Mouse (Mus musculus): ENCODE measurements around the gene Itih2. TPM values are rescaled to one million over a fixed set of nuclear protein-coding genes. Genes with fewer than 3 reads are reported as not detected.

Gene Itih2
- polyA plus RNA-seq, 1 experiment = 2.6 TPM

DNA sequence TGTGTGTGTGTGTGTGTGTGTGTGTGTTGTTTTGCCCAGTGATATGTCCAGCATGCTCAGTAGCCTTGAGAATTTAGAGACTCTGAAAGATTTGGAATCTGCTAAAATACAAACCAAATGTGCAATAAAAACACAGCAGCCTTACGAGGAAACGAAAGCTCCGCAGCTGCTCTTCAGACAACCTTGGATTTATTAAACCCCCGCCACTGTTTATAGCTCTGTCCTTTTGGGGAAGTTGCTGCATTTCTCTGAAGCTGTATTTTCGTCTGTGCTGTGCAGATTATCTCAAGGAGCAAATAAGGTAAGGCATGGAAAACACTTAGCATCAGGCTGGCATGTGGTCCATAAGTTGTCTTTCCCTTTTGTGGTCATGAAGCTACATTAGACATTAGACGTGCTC is 14.3 kb upstream of the Itih2 start:
- Histone ChIP-seq H3K4me1 (ENCODE audit: control insufficient read depth, insufficient read depth, low read length) (no peaks in the 10 kb centered on the region), H3K4me3 (replicated peaks; ENCODE audit: extremely low read depth, low read depth, low read length) (no peak overlapping the region)
- 62% methylated on average over 6 of the region's 6 CpGs for WGBS
- DNase-seq = no peak
- TF ChIP-seq CTCF (IDR thresholded peaks at IDR 0.05; ENCODE audit: insufficient read depth, low read length) = no peak
- no peak for TF ChIP-seq POLR2A (IDR thresholded peaks at IDR 0.05; ENCODE audit: borderline replicate concordance, extremely low read depth, low read depth, low read length)

DNA sequence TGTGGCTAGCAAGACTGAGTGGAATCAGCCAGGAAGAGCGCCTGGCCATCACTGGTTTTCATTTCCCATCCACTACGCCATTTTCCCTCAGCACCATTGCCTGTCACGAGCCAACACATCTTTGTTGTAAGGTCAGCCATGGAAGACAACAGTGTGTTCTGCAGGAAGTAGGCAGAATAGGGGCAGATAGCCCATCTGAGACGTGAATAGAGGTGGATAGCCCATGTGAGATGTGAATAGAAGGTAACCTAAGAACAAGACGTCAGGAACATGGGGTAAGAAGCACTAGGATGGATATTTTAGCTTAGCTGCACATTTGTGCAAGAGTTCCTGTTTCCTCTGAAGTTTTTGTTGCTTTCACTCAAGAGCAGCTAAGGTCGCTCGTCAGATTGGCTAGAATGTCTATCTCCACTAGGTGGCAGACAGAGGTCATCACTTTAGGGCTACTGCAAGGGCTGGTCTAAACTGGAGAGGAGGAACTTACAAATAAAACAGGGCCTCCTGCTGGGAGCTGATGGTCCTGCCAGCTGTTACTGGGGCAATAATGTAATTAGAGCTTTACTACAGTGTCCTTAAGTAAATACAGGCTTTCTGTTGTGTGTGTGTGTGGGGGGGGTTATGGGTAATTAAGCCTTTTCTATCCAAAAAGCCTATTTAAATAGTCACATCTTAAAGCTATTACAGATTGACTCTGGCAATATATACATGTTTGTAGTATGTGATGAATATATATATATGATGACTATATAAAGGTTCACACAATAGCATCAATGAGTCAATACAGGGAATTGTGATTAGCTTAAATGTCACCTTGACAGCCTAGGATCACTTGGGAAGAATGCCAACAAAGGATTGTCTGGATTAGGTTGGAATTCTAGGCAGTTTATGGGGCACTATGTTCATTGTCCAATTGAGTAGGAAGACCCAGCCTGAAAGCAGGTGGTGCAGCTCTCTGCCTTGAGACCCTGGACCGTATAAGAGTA is 11.6 kb upstream of the Itih2 start:
- Histone ChIP-seq H3K4me3 (replicated peaks; ENCODE audit: extremely low read depth, low read depth, low read length) (no peak overlapping the region), H3K4me1 (ENCODE audit: control insufficient read depth, insufficient read depth, low read length) (no peaks in the 10 kb centered on the region)
- DNase-seq = peak; percentile 14
- 36% methylated on average over 8 of the region's 8 CpGs for WGBS
- no peak for TF ChIP-seq POLR2A (IDR thresholded peaks at IDR 0.05; ENCODE audit: borderline replicate concordance, extremely low read depth, low read depth, low read length)
- peak; percentile 56 for TF ChIP-seq CTCF (IDR thresholded peaks at IDR 0.05; ENCODE audit: insufficient read depth, low read length)

DNA sequence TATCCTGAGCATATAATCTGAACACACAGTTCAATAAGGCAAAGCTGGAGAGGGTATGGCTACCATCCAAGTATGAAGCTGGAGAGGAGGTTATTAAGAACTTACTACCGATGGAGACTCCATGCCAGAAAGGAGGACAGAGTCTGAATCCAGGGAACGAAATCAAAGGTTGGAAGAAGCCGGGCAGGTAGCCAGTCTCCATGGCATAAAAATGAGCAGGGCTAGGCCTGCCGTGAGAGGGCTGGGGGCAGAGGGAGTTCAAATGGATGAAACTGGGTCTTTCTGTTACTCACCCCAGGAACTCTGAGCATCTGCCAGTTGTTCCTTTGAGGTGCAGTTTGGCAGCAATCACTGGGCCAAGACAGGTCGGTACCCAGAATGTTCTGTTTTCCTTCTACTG is 9.3 kb upstream of the Itih2 start:
- TF ChIP-seq POLR2A (IDR thresholded peaks at IDR 0.05; ENCODE audit: borderline replicate concordance, extremely low read depth, low read depth, low read length) = no peak
- no peak for TF ChIP-seq CTCF (IDR thresholded peaks at IDR 0.05; ENCODE audit: insufficient read depth, low read length)
- 72% methylated on average over 5 of the region's 5 CpGs for WGBS
- Histone ChIP-seq H3K4me1 (ENCODE audit: control insufficient read depth, insufficient read depth, low read length) (no peaks in the 10 kb centered on the region), H3K4me3 (replicated peaks; ENCODE audit: extremely low read depth, low read depth, low read length) (no peak overlapping the region)
- DNase-seq = no peak

DNA sequence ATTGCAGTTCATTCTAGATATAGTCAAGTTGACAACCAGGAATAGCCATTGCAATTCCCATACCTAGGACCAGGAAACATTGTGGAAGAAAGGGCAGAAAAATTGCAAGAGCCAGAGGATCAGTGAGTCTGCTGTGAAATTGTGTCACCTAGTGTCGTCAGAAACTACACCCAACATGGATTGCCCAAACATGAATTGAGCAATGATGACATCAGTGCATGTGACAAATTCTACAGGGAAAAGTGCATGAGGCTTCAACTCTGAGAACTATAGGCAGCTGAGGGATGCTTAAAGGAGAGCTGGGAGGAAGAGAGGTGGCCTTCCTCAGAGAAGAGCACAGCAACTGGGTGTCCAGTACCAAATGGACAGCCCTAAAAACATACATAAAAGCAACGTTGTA is 6.1 kb upstream of the Itih2 start:
- Histone ChIP-seq H3K4me1 (ENCODE audit: control insufficient read depth, insufficient read depth, low read length) (no peaks in the 10 kb centered on the region), H3K4me3 (replicated peaks; ENCODE audit: extremely low read depth, low read depth, low read length) (no peak overlapping the region)
- WGBS = 69% methylated on average over 2 of the region's 2 CpGs
- no peak for DNase-seq
- TF ChIP-seq POLR2A (IDR thresholded peaks at IDR 0.05; ENCODE audit: borderline replicate concordance, extremely low read depth, low read depth, low read length) = no peak
- TF ChIP-seq CTCF (IDR thresholded peaks at IDR 0.05; ENCODE audit: insufficient read depth, low read length) = no peak

DNA sequence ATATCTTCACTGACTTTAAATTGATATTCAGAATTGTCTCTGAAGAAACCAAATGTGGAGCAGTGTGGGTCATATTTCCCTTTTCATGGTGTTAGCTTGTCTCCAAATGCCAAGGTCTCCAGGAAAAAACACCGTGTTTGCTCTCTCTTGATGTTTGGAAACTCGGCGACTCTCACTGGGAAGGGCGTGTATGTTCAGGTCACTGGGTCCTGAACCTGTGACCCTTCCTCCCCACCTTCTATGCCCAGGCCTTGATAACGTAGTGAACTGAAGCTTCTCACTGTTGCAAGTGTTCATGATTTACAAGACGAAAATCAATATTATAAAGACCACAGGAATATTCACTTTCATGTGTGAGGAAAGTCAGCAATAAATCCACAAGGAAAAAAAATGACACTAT is 2.7 kb upstream of the Itih2 start:
- Histone ChIP-seq H3K4me3 (replicated peaks; ENCODE audit: extremely low read depth, low read depth, low read length) (no peak overlapping the region), H3K4me1 (ENCODE audit: control insufficient read depth, insufficient read depth, low read length) (no peaks in the 10 kb centered on the region)
- no peak for DNase-seq
- no peak for TF ChIP-seq CTCF (IDR thresholded peaks at IDR 0.05; ENCODE audit: insufficient read depth, low read length)
- no peak for TF ChIP-seq POLR2A (IDR thresholded peaks at IDR 0.05; ENCODE audit: borderline replicate concordance, extremely low read depth, low read depth, low read length)
- WGBS = 51% methylated on average over 6 of the region's 6 CpGs

DNA sequence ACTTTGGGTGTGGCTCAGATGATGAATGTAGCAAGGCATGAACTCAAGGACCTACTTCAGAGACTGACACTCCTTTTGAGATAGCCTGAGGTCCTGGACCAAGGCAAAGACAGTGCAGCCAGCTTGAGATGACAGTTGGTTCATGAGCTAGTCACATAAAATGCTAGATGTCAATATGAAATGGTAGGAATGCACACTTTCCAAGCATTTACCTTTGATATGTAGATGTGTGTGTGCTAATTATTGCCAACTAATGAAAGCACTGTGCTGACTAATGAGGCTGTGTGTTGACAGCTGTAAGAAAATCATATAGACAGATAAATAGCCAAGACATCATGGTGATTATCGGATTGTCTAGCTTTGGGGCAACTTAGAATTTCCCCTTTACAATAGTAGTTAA is 932 bp upstream of the Itih2 start:
- no peak overlapping the region for H3K4me3 ChIP-seq (replicated peaks; ENCODE audit: extremely low read depth, low read depth, low read length)
- DNase-seq = no peak
- 89% methylated on average over 1 of the region's 1 CpGs for WGBS
- no peaks in the 10 kb centered on the region for H3K4me1 ChIP-seq (ENCODE audit: control insufficient read depth, insufficient read depth, low read length)
- TF ChIP-seq CTCF (IDR thresholded peaks at IDR 0.05; ENCODE audit: insufficient read depth, low read length) (no peak), POLR2A (IDR thresholded peaks at IDR 0.05; ENCODE audit: borderline replicate concordance, extremely low read depth, low read depth, low read length) (no peak)

DNA sequence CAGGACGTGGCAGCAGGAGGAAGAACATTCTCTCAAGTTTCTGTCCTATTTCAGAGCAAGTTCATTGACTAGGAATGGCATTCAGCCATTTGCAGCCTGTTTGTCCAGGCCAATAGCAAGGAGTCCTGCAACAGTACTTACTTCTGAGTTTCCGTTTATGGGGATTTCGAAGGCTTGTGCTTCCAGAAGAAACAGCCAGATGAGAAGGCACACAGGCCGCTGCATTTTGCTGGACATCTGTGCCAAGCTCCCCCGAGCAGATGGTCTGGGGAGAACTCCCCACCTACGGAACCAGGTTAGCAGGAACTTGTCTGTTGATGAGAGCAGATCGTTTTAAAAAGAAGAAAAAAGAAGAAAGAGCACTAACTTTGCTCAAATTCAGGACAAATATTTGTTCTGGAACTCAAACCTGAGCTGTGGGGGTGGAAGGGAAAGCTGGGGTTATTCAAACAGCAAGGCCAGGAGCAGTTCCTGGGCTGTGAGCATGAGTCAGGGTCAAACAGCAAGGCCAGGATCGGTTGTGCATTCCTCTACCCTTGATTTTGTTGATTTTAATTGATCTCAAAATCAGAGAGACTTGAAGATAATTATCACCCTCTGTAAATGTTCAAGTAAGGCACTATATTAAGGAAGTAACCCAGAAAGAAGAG is 730 bp downstream of the Itih2 start:
- TF ChIP-seq CTCF (IDR thresholded peaks at IDR 0.05; ENCODE audit: insufficient read depth, low read length) = no peak
- TF ChIP-seq POLR2A (IDR thresholded peaks at IDR 0.05; ENCODE audit: borderline replicate concordance, extremely low read depth, low read depth, low read length) = no peak
- WGBS = 47% methylated on average over 8 of the region's 8 CpGs
- DNase-seq = no peak
- Histone ChIP-seq H3K4me3 (replicated peaks; ENCODE audit: extremely low read depth, low read depth, low read length) (no peak overlapping the region), H3K4me1 (ENCODE audit: control insufficient read depth, insufficient read depth, low read length) (no peaks in the 10 kb centered on the region)

DNA sequence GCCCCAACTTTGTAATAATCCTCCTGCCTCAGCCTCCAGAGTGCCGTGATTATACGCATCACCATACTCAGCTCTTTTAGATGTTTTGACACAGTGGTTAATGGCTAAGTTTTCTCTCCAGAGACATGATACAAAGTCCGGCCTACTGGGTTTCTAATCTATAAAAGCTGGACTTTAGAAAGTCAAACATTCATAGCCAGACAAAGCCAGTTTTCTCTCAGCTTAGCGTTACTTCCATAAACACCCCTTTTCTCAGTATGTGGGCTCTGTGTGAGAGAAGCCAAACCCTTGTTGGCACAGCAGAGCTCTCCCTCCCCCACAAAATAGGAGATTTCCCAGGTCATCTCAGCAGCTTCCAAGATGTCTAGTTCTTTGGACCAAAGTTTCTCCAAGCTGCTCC is 2.6 kb downstream of the Itih2 start:
- 78% methylated on average over 4 of the region's 4 CpGs for WGBS
- H3K4me1 ChIP-seq (ENCODE audit: control insufficient read depth, insufficient read depth, low read length) = no peaks in the 10 kb centered on the region
- TF ChIP-seq POLR2A (IDR thresholded peaks at IDR 0.05; ENCODE audit: borderline replicate concordance, extremely low read depth, low read depth, low read length) = no peak
- no peak for TF ChIP-seq CTCF (IDR thresholded peaks at IDR 0.05; ENCODE audit: insufficient read depth, low read length)
- DNase-seq = no peak
- H3K4me3 ChIP-seq (replicated peaks; ENCODE audit: extremely low read depth, low read depth, low read length) = no peak overlapping the region

DNA sequence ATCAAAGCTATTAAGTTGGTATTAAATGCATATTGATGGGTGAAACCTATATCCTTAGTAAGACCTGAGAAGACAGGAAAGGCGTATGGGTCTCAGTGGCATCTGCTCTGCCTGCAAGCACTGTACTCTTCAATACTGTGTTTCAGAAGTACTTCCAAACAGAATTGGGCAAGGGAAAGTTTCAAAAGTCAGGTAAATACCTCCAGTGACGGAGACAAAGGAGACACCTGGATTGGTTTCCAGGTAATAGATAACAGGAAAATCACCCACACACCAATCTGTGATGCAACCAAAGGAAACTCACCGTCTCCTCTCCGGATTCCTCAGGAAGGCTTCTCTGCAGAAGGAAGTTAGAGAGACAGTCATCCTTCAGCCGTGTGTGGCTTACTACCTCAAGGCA is 3.7 kb downstream of the Itih2 start:
- DNase-seq = no peak
- WGBS = 80% methylated on average over 5 of the region's 5 CpGs
- Histone ChIP-seq H3K4me3 (replicated peaks; ENCODE audit: extremely low read depth, low read depth, low read length) (no peak overlapping the region), H3K4me1 (ENCODE audit: control insufficient read depth, insufficient read depth, low read length) (no peaks in the 10 kb centered on the region)
- TF ChIP-seq CTCF (IDR thresholded peaks at IDR 0.05; ENCODE audit: insufficient read depth, low read length) (no peak), POLR2A (IDR thresholded peaks at IDR 0.05; ENCODE audit: borderline replicate concordance, extremely low read depth, low read depth, low read length) (no peak)
